Mouse (Mus musculus): ENCODE results near the gene 1700084M14Rik. TPM values are rescaled to one million over a fixed set of nuclear protein-coding genes. Genes with fewer than 3 reads are reported as not detected.
"Not testable (repeated sequence)": the region's sequence is repeated elsewhere in the genome, so short reads cannot be mapped to it uniquely, and the experiment has no call there.

Gene 1700084M14Rik
- not detected in 2 replicates for polyA plus RNA-seq (2015; fragmentation: Nextera tagmentation; extraction: Ambion mirVana)

- H3K9me3 ChIP-seq (ENCODE audit: control insufficient read depth, low read length); H3K4me2 ChIP-seq (ENCODE audit: low read length); H3K36me3 ChIP-seq (ENCODE audit: control insufficient read depth, insufficient read depth, low read length); H3K27ac ChIP-seq (ENCODE audit: low read depth, low read length); H3K4me1 ChIP-seq (ENCODE audit: control insufficient read depth, insufficient read depth, low read depth, low read length); H3K9ac ChIP-seq (ENCODE audit: low read depth, low read length); H3K4me3 ChIP-seq (ENCODE audit: low read length); ATAC-seq; H3K27me3 ChIP-seq (replicated peaks; ENCODE audit: control insufficient read depth, insufficient read depth, low read length): not testable (repeated sequence)
- 80% methylated on average over 3 of the region's 3 CpGs for WGBS
Measured at GRCm38 (mm10) chrX:91575811-91576210, at the start of gene 1700084M14Rik. 1700084M14Rik (minus strand) TSS chrX:91575911.

Other genes with a start within 250 kb of the 1700084M14Rik start
- not detected in 2 replicates for gene Mageb2, start 244.2 kb downstream of the 1700084M14Rik start, polyA plus RNA-seq (2015; fragmentation: Nextera tagmentation; extraction: Ambion mirVana)
- not detected in 2 replicates for gene Gm5072, start 183.4 kb downstream of the 1700084M14Rik start, polyA plus RNA-seq (2015; fragmentation: Nextera tagmentation; extraction: Ambion mirVana)
- gene Gm8914, start 95.8 kb downstream of the 1700084M14Rik start, polyA plus RNA-seq (2015; fragmentation: Nextera tagmentation; extraction: Ambion mirVana) = not detected in 2 replicates
- gene Gm14781, start 56.3 kb upstream of the 1700084M14Rik start, polyA plus RNA-seq (2015; fragmentation: Nextera tagmentation; extraction: Ambion mirVana) = not detected in 2 replicates
- gene Mageb5, start 207.1 kb upstream of the 1700084M14Rik start, polyA plus RNA-seq (2015; fragmentation: Nextera tagmentation; extraction: Ambion mirVana) = not detected in 2 replicates

Measured in hindbrain, embryonic 16.5 days (tissue).